ENCODE assay signal across 16 mouse cellular contexts in genomic region chr9:108212426-108212825, GRCm38 (mm10). TPM values are rescaled to one million over a fixed set of nuclear protein-coding genes. Genes with fewer than 3 reads are reported as not detected.
DNase-seq lines count a peak whose midpoint lies in the region; ATAC-seq and TF ChIP-seq lines count a peak whose summit lies in the region.
"Had no signal": no experiment of that assay in that cellular context is flagged by ENCODE, and none has a peak within 500 bp of the region (broad histone marks: within the 10 kb centered on the region; RNA-seq: fewer than 3 reads in every experiment).

No protein-coding gene starts in this region.

- peaks cover 52% of the 10 kb centered on the region for H3K36me3 ChIP-seq in heart, embryonic 12.5 days
- peaks cover 46% of the 10 kb centered on the region for H3K36me3 ChIP-seq in limb, embryonic 15.5 days
- peaks cover 44% of the 10 kb centered on the region for H3K36me3 ChIP-seq in limb, embryonic 10.5 days
- H3K36me3 ChIP-seq in forebrain, postnatal 0 days (ENCODE audit: insufficient read depth) = peaks cover 35% of the 10 kb centered on the region
- peaks cover 38% of the 10 kb centered on the region for H3K36me3 ChIP-seq in midbrain, embryonic 12.5 days

- H3K27me3 ChIP-seq in heart, embryonic 12.5 days (replicated peaks) = no peaks in the 10 kb centered on the region
- no peaks in the 10 kb centered on the region for H3K27me3 ChIP-seq in limb, embryonic 15.5 days
- H3K27me3 ChIP-seq in limb, embryonic 10.5 days (ENCODE audit: low read depth, poor library complexity, severe bottlenecking) = no peaks in the 10 kb centered on the region
- H3K27me3 ChIP-seq in forebrain, postnatal 0 days (ENCODE audit: insufficient read depth, low read length) = no peaks in the 10 kb centered on the region
- no peaks in the 10 kb centered on the region for H3K27me3 ChIP-seq in midbrain, embryonic 12.5 days
- H3K27me3 ChIP-seq: CH12.LX; lung, embryonic 15.5 days; megakaryocyte, embryonic 14.5 days; neural tube, embryonic 12.5 days; Patski had no signal

- WGBS in heart, embryonic 12.5 days = 67% methylated on average over 2 of the region's 2 CpGs
- 83% methylated on average over 2 of the region's 2 CpGs for WGBS in limb, embryonic 15.5 days
- WGBS in limb, embryonic 10.5 days = 82% methylated on average over 2 of the region's 2 CpGs
- 73% methylated on average over 2 of the region's 2 CpGs for WGBS in forebrain, postnatal 0 days
- 89% methylated on average over 2 of the region's 2 CpGs for WGBS in midbrain, embryonic 12.5 days

- H3K9me3 ChIP-seq in heart, embryonic 12.5 days (replicated peaks) = no peaks in the 10 kb centered on the region
- H3K9me3 ChIP-seq in limb, embryonic 15.5 days = no peaks in the 10 kb centered on the region
- H3K9me3 ChIP-seq in limb, embryonic 10.5 days (replicated peaks) = no peaks in the 10 kb centered on the region
- H3K9me3 ChIP-seq in forebrain, postnatal 0 days (ENCODE audit: low read length) = no peaks in the 10 kb centered on the region
- H3K9me3 ChIP-seq in midbrain, embryonic 12.5 days = no peaks in the 10 kb centered on the region
- H3K9me3 ChIP-seq: lung, embryonic 15.5 days; megakaryocyte, embryonic 14.5 days; neural tube, embryonic 12.5 days had no signal

- peak overlapping the region; percentile 8 for H3K27ac ChIP-seq in heart, embryonic 12.5 days (ENCODE audit: poor library complexity, severe bottlenecking)
- peak overlapping the region; percentile 55 for H3K27ac ChIP-seq in limb, embryonic 15.5 days
- no peak overlapping the region for H3K27ac ChIP-seq in limb, embryonic 10.5 days
- H3K27ac ChIP-seq in forebrain, postnatal 0 days (ENCODE audit: low read depth, low read length) = 0 out of 2 replicates have a peak overlapping the region, but pooled peaks have one; percentile 9
- 0 out of 2 replicates have a peak overlapping the region, but pooled peaks have one; percentile 89 for H3K27ac ChIP-seq in midbrain, embryonic 12.5 days (replicated peaks)
- H3K27ac ChIP-seq: neural tube, embryonic 12.5 days had no signal

- TF ChIP-seq CTCF in forebrain, postnatal 0 days (IDR thresholded peaks at IDR 0.05; ENCODE audit: low read depth) = no peak

- ATAC-seq in heart, embryonic 12.5 days (ENCODE audit: insufficient number of reproducible peaks, low FRiP score) = no peak
- no peak for ATAC-seq in limb, embryonic 15.5 days (ENCODE audit: insufficient number of reproducible peaks, low FRiP score, low TSS enrichment, low read depth)
- no peak for ATAC-seq in forebrain, postnatal 0 days
- ATAC-seq in midbrain, embryonic 12.5 days (ENCODE audit: low FRiP score, low read depth) = no peak
- no peak for ATAC-seq in erythroblast, adult 5-6 weeks (replicated peaks; ENCODE audit: low FRiP score, poor library complexity, severe bottlenecking)
- ATAC-seq: Patski had no signal

- no peak overlapping the region for H3K4me3 ChIP-seq in heart, embryonic 12.5 days
- no peak overlapping the region for H3K4me3 ChIP-seq in limb, embryonic 15.5 days
- H3K4me3 ChIP-seq in limb, embryonic 10.5 days = no peak overlapping the region
- no peak overlapping the region for H3K4me3 ChIP-seq in forebrain, postnatal 0 days (ENCODE audit: low read depth, low read length)
- no peak overlapping the region for H3K4me3 ChIP-seq in midbrain, embryonic 12.5 days
- H3K4me3 ChIP-seq: lung, embryonic 15.5 days; megakaryocyte, embryonic 14.5 days; neural tube, embryonic 12.5 days had no signal

- no peak for DNase-seq in heart, adult 9 months (ENCODE audit: low spot score in 2 of 2)
- DNase-seq in limb, embryonic 10.5 days (ENCODE audit: low spot score) = no peak
- DNase-seq in forebrain, postnatal 0 days = no peak
- DNase-seq in testis, postnatal 10 days (ENCODE audit: low spot score) = no peak
- DNase-seq: cerebellum, adult 2 months; kidney, adult 2 months; thymus, postnatal 4 days had no signal

- H3K4me1 ChIP-seq in heart, embryonic 12.5 days (replicated peaks) = peaks cover 33% of the 10 kb centered on the region
- peaks cover 7% of the 10 kb centered on the region for H3K4me1 ChIP-seq in limb, embryonic 15.5 days
- peaks cover 3% of the 10 kb centered on the region; the same call in 1 of the 2 replicates for H3K4me1 ChIP-seq in limb, embryonic 10.5 days
- H3K4me1 ChIP-seq in forebrain, postnatal 0 days (ENCODE audit: insufficient read depth) = no peaks in the 10 kb centered on the region
- H3K4me1 ChIP-seq in midbrain, embryonic 12.5 days = peaks cover 20% of the 10 kb centered on the region
- H3K4me1 ChIP-seq: megakaryocyte, embryonic 14.5 days had no signal

- H3K9ac ChIP-seq in heart, embryonic 12.5 days = no peak overlapping the region
- H3K9ac ChIP-seq in limb, embryonic 15.5 days = no peak overlapping the region
- H3K9ac ChIP-seq in forebrain, postnatal 0 days = no peak overlapping the region
- H3K9ac ChIP-seq in midbrain, embryonic 12.5 days (replicated peaks) = no peak overlapping the region
- H3K9ac ChIP-seq: lung, embryonic 15.5 days; neural tube, embryonic 12.5 days had no signal

- no peak overlapping the region for H3K4me2 ChIP-seq in heart, embryonic 12.5 days
- H3K4me2 ChIP-seq in limb, embryonic 15.5 days = no peak overlapping the region
- no peak overlapping the region for H3K4me2 ChIP-seq in forebrain, postnatal 0 days (ENCODE audit: low read depth)
- no peak overlapping the region for H3K4me2 ChIP-seq in midbrain, embryonic 12.5 days (replicated peaks)
- H3K4me2 ChIP-seq: lung, embryonic 15.5 days had no signal

RNA-seq across cellular contexts. Expression of gene Bsn, which starts 22.2 kb away (rescaled TPM):
- polyA plus RNA-seq in heart, embryonic 12.5 days (2016; fragmentation: Nextera tagmentation; extraction: Ambion mirVana) = 0.39 and 0.50 TPM in 2 replicates
- polyA plus RNA-seq in limb, embryonic 15.5 days (2015; fragmentation: Nextera tagmentation; extraction: Ambion mirVana) = 0.76 and 0.82 TPM in 2 replicates
- polyA plus RNA-seq in limb, embryonic 10.5 days (2016; fragmentation: Nextera tagmentation; extraction: Ambion mirVana) = 1.7 TPM in 2 replicates
- 27.4 and 34.1 TPM in 2 replicates for total RNA-seq in forebrain, postnatal 0 days (2014; rRNA removed)
- polyA plus RNA-seq in forebrain, postnatal 0 days (2015; fragmentation: Nextera tagmentation; extraction: Ambion mirVana) = 3.0 and 5.5 TPM in 2 replicates
- polyA plus RNA-seq in midbrain, embryonic 12.5 days (2016; fragmentation: Nextera tagmentation; extraction: Ambion mirVana) = 4.4 and 5.0 TPM in 2 replicates
- total RNA-seq in erythroblast, adult 5-6 weeks (2015; ENCODE audit: low replicate concordance) = 0.38 and 1.0 TPM in 2 replicates
- total RNA-seq in erythroblast, adult 5-6 weeks (2017; ENCODE audit: low replicate concordance) = 1.3 and 2.0 TPM in 2 replicates

RNA-seq across cellular contexts. Expression of gene Dag1, which starts 51.3 kb away (rescaled TPM):
- polyA plus RNA-seq in heart, embryonic 12.5 days (2016; fragmentation: Nextera tagmentation; extraction: Ambion mirVana) = 188 and 200 TPM in 2 replicates
- polyA plus RNA-seq in limb, embryonic 15.5 days (2015; fragmentation: Nextera tagmentation; extraction: Ambion mirVana) = 86.6 and 107 TPM in 2 replicates
- polyA plus RNA-seq in limb, embryonic 10.5 days (2016; fragmentation: Nextera tagmentation; extraction: Ambion mirVana) = 59.6 and 59.9 TPM in 2 replicates
- total RNA-seq in forebrain, postnatal 0 days (2014; rRNA removed) = 86.9 and 114 TPM in 2 replicates
- polyA plus RNA-seq in forebrain, postnatal 0 days (2015; fragmentation: Nextera tagmentation; extraction: Ambion mirVana) = 64.3 and 77.4 TPM in 2 replicates
- 64.7 and 67.0 TPM in 2 replicates for polyA plus RNA-seq in midbrain, embryonic 12.5 days (2016; fragmentation: Nextera tagmentation; extraction: Ambion mirVana)
- 1.7 and 6.7 TPM in 2 replicates for total RNA-seq in erythroblast, adult 5-6 weeks (2015; ENCODE audit: low replicate concordance)
- 1.7 TPM in 2 replicates for total RNA-seq in erythroblast, adult 5-6 weeks (2017; ENCODE audit: low replicate concordance)
